Comparison of ENCODE assay signal across 17 mouse cellular contexts in the genomic region with DNA sequence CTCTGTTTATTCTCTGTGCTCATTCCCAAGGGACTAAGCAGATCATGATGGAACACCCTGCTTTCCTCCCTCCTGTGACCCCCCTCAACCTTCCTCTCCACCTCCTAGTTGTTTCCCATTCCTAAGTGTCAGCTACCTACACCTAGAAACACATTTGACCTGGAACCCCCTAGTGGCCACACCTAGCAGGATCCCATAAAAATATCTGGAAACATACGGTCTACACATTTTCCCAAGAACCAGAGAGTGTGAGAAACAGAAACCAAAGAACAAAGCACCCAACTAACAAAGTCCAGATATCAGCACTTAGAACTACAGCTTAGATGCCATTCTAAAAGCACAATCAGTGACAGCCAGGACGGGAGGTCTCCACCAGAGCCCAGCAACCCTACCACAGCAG. TPM values are rescaled to one million over a fixed set of nuclear protein-coding genes. Genes with fewer than 3 reads are reported as not detected.
DNase-seq lines count a peak whose midpoint lies in the region; ATAC-seq and TF ChIP-seq lines count a peak whose summit lies in the region.
"Had no signal": no experiment of that assay in that cellular context is flagged by ENCODE, and none has a peak within 500 bp of the region (broad histone marks: within the 10 kb centered on the region; RNA-seq: fewer than 3 reads in every experiment).

No protein-coding gene starts in this region.

- intact Hi-C loops in heart, adult 2 months (cut with DNase I): no loop called here

- no peak overlapping the region for H3K4me2 ChIP-seq in lung, embryonic 14.5 days
- H3K4me2 ChIP-seq: embryonic facial prominence, embryonic 12.5 days; limb, embryonic 15.5 days; neural tube, embryonic 12.5 days had no signal

- no peak for TF ChIP-seq EP300 in heart, adult 2 months (IDR thresholded peaks at IDR 0.05; ENCODE audit: insufficient read depth, low read depth, low read length)

- TF ChIP-seq CTCF in heart, adult 2 months (IDR thresholded peaks at IDR 0.05): peak; percentile 55
- peak; percentile 33 for TF ChIP-seq CTCF in lung, embryonic 14.5 days (IDR thresholded peaks at IDR 0.05; ENCODE audit: low read depth)
- peak; percentile 20; the same call in 1 of the 2 replicates for TF ChIP-seq CTCF in G1E (IDR thresholded peaks at IDR 0.05; ENCODE audit: low read depth, low read length)

- H3K4me1 ChIP-seq in heart, adult 2 months (ENCODE audit: control insufficient read depth, insufficient read depth, low read length): peaks cover 7% of the 10 kb centered on the region
- no peaks in the 10 kb centered on the region for H3K4me1 ChIP-seq in lung, embryonic 14.5 days (ENCODE audit: insufficient read depth)
- peaks cover 20% of the 10 kb centered on the region for H3K4me1 ChIP-seq in G1E (ENCODE audit: insufficient read depth, low read depth, low read length)
- H3K4me1 ChIP-seq: embryonic facial prominence, embryonic 12.5 days; forebrain, embryonic 10.5 days; neural tube, embryonic 12.5 days had no signal

- no peak overlapping the region for H3K27ac ChIP-seq in heart, adult 2 months
- no peak overlapping the region for H3K27ac ChIP-seq in lung, embryonic 14.5 days (ENCODE audit: low read depth)
- H3K27ac ChIP-seq: embryonic facial prominence, embryonic 12.5 days; forebrain, embryonic 10.5 days; limb, embryonic 15.5 days; neural tube, embryonic 12.5 days had no signal

- peaks cover 9% of the 10 kb centered on the region for H3K36me3 ChIP-seq in heart, adult 2 months (ENCODE audit: control insufficient read depth, insufficient read depth, low read length)
- H3K36me3 ChIP-seq in lung, embryonic 14.5 days (ENCODE audit: insufficient read depth): no peaks in the 10 kb centered on the region
- peaks cover 23% of the 10 kb centered on the region for H3K36me3 ChIP-seq in G1E (replicated peaks)
- H3K36me3 ChIP-seq: limb, embryonic 15.5 days; neural tube, embryonic 12.5 days had no signal

- no peak for TF ChIP-seq POLR2A in heart, adult 2 months (IDR thresholded peaks at IDR 0.05; ENCODE audit: insufficient read depth, low read depth, low read length)

- H3K9ac ChIP-seq in heart, adult 2 months (ENCODE audit: low read depth, low read length): no peak overlapping the region
- H3K9ac ChIP-seq in lung, embryonic 14.5 days: no peak overlapping the region
- H3K9ac ChIP-seq: embryonic facial prominence, embryonic 12.5 days; limb, embryonic 15.5 days; neural tube, embryonic 12.5 days had no signal

- 58% methylated on average over 2 of the region's 2 CpGs for WGBS in heart, adult 2 months
- 65% methylated on average over 2 of the region's 2 CpGs for WGBS in lung, embryonic 14.5 days

- H3K4me3 ChIP-seq in heart, adult 2 months: no peak overlapping the region
- H3K4me3 ChIP-seq in lung, embryonic 14.5 days (ENCODE audit: low read depth, low read length): no peak overlapping the region
- no peak overlapping the region for H3K4me3 ChIP-seq in G1E (ENCODE audit: low read depth, low read length)
- H3K4me3 ChIP-seq: embryonic facial prominence, embryonic 12.5 days; forebrain, embryonic 10.5 days; limb, embryonic 15.5 days; neural tube, embryonic 12.5 days had no signal

- no peak for DNase-seq in heart, adult 2 months
- DNase-seq in heart, postnatal 4 days: no peak
- DNase-seq in lung, embryonic 14.5 days: no peak
- no peak for DNase-seq in lung, postnatal 4 days
- DNase-seq in G1E (ENCODE audit: low spot score): no peak
- DNase-seq in induced T-regulatory cell, adult 2 months (ENCODE audit: low read depth): peak; percentile 55
- DNase-seq in urinary bladder, adult 2 months (ENCODE audit: low spot score): no peak
- no peak for DNase-seq in kidney, adult 18-20 months
- DNase-seq: cerebellum, postnatal 36 days; kidney, adult 11 months; lung, postnatal 14 days; midbrain, embryonic 14.5 days; spleen, adult 18-20 months had no signal

- no peaks in the 10 kb centered on the region for H3K27me3 ChIP-seq in heart, adult 2 months (ENCODE audit: control insufficient read depth, insufficient read depth, low read length)
- H3K27me3 ChIP-seq in lung, embryonic 14.5 days (ENCODE audit: insufficient read depth, low read length): no peaks in the 10 kb centered on the region
- no peaks in the 10 kb centered on the region for H3K27me3 ChIP-seq in G1E (ENCODE audit: insufficient read depth, low read length)
- H3K27me3 ChIP-seq: embryonic facial prominence, embryonic 12.5 days; limb, embryonic 15.5 days; neural tube, embryonic 12.5 days had no signal

- no peaks in the 10 kb centered on the region for H3K9me3 ChIP-seq in lung, embryonic 14.5 days (ENCODE audit: low read depth, low read length)
- H3K9me3 ChIP-seq in G1E (replicated peaks): 0 out of 2 replicates have a peak, but pooled peaks cover 2% of the 10 kb centered on the region
- H3K9me3 ChIP-seq: limb, embryonic 15.5 days had no signal

- no peak for ATAC-seq in lung, embryonic 14.5 days (ENCODE audit: insufficient read depth)
- no peak for ATAC-seq in G1E (ENCODE audit: extremely low read depth, insufficient number of reproducible peaks, low FRiP score, poor library complexity, severe bottlenecking)

- peaks cover 8% of the 10 kb centered on the region for H3K79me2 ChIP-seq in heart, adult 2 months (replicated peaks; ENCODE audit: control insufficient read depth, insufficient read depth, low read length)

RNA-seq across cellular contexts. Expression of a gene that starts 26.9 kb away (rescaled TPM):
- total RNA-seq in heart, adult 2 months (2021): 10 to 100 TPM; 35.1 to 38.3 TPM
- polyA plus RNA-seq in heart, adult 2 months (2012; rRNA removed): 19.4 and 34.4 TPM in 2 replicates
- total RNA-seq in heart, postnatal 4 days (2021): 10 to 100 TPM; 60.3 to 66.9 TPM
- polyA plus RNA-seq in lung, embryonic 14.5 days (2014; fragmentation: Nextera tagmentation; extraction: Ambion mirVana): 106 and 112 TPM in 2 replicates
- 156 and 178 TPM in 2 replicates for total RNA-seq in G1E (2014; fragmentation: Nextera tagmentation)
- total RNA-seq in G1E (2017): 124 and 136 TPM in 2 replicates
- polyA plus RNA-seq in G1E (2012): 5.7 and 6.7 TPM in 2 replicates
- 59.3 and 60.0 TPM in 2 replicates for polyA plus RNA-seq in urinary bladder, adult 2 months (2012; rRNA removed)
